Mouse (Mus musculus) midbrain, embryonic 13.5 days (tissue): ENCODE results near the gene Cd82. TPM values are rescaled to one million over a fixed set of nuclear protein-coding genes. Genes with fewer than 3 reads are reported as not detected.

Experiments
- ATAC-seq: fragments of 200-750 bp; cut with Nextera tagmentation; 2 replicates; pipeline ENCODE4 v1.8.0; 2017; ENCODE audit warnings: mild to moderate bottlenecking, moderate TSS enrichment, moderate library complexity
- H3K27ac ChIP-seq: fragments of 300-500 bp; sonication (generic); 2 replicates; pipeline ENCODE4 v1.5.1; 2015; ENCODE audit warnings: inconsistent platforms, mild to moderate bottlenecking, moderate library complexity
- H3K27me3 ChIP-seq: fragments of 300-500 bp; sonication (generic); 2 replicates; pipeline ENCODE4 v1.6.1; 2015; ENCODE audit warnings: mild to moderate bottlenecking, inconsistent platforms
- H3K36me3 ChIP-seq: fragments of 300-500 bp; sonication (generic); 2 replicates; pipeline ENCODE4 v1.6.1; 2015; ENCODE audit warnings: mild to moderate bottlenecking, inconsistent platforms
- H3K4me1 ChIP-seq: fragments of 300-500 bp; sonication (generic); replicated peaks from 2 replicates; pipeline ENCODE4 v1.6.1; 2015; ENCODE audit warnings: inconsistent platforms
- H3K4me2 ChIP-seq: fragments of 300-500 bp; sonication (generic); replicated peaks from 2 replicates; pipeline ENCODE4 v1.6.1; 2015; ENCODE audit warnings: moderate library complexity, mild to moderate bottlenecking, inconsistent platforms
- H3K4me3 ChIP-seq: fragments of 300-500 bp; sonication (generic); replicated peaks from 2 replicates; pipeline ENCODE4 v1.5.1; 2015; ENCODE audit warnings: mild to moderate bottlenecking, inconsistent platforms
- H3K9ac ChIP-seq: fragments of 300-500 bp; sonication (generic); replicated peaks from 2 replicates; pipeline ENCODE4 v1.6.1; 2015; ENCODE audit warnings: mild to moderate bottlenecking, inconsistent platforms
- H3K9me3 ChIP-seq: fragments of 300-500 bp; sonication (generic); 2 replicates; pipeline ENCODE4 v1.6.1; 2016; ENCODE audit warnings: mild to moderate bottlenecking, inconsistent platforms
- WGBS: fragments of 180-500 bp; shearing (Covaris S2); methylation state at CpG from one replicate; pipeline ENCODE4 v1.1.7; 2015; 5-methylcytosine and 5-hydroxymethylcytosine counted together
- polyA plus RNA-seq: library from polyadenylated mRNA; unstranded; fragments of >200 nt; fragmentation: Nextera tagmentation; extraction: Ambion mirVana; gene quantifications from 2 replicates; pipeline ENCODE4 v1.2.1, GENCODE M21; 2015

Gene Cd82
- polyA plus RNA-seq, 1 experiment from 2014 or later: 16.2 TPM

- H3K36me3 ChIP-seq: no peaks in the 10 kb centered on the region
- 25% methylated on average over 7 of the region's 7 CpGs for WGBS
- no peak overlapping the region for H3K9ac ChIP-seq
- H3K4me1 ChIP-seq: no peaks in the 10 kb centered on the region
- H3K27ac ChIP-seq: no peak overlapping the region
- ATAC-seq: no peak
- no peak overlapping the region for H3K4me2 ChIP-seq
- no peak overlapping the region for H3K4me3 ChIP-seq
- no peaks in the 10 kb centered on the region for H3K9me3 ChIP-seq
- H3K27me3 ChIP-seq: peaks cover 13% of the 10 kb centered on the region; the same call in 1 of the 2 replicates
Measured at GRCm38 (mm10) chr2:93421320-93421719, 41.6 kb downstream of the Cd82 start.

DNA sequence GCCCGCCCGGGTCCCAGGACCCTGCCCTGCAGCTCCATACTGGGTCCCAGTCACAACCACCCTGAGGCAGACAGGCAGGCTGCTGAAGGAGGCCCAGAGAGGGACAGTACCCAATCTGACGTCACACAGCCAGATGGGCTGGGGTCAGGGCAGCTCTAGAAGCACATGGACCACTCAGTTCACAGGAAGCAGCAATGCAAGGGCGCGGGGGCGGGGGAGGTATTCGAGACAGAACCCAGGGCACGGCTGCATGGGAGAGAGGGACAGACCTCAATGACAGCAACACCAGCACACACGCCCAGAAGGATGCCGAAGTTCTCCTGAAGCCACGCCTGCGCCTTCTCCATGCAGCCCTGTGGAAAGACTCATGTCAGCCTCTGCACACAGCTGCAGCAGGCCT is 43.0 kb downstream of the Cd82 start:
- 84% methylated on average over 12 of the region's 12 CpGs for WGBS
- no peaks in the 10 kb centered on the region for H3K36me3 ChIP-seq
- no peaks in the 10 kb centered on the region for H3K9me3 ChIP-seq
- no peak overlapping the region for H3K4me3 ChIP-seq
- H3K9ac ChIP-seq: no peak overlapping the region
- ATAC-seq: no peak
- H3K27ac ChIP-seq: no peak overlapping the region
- H3K4me2 ChIP-seq: no peak overlapping the region
- H3K4me1 ChIP-seq: no peaks in the 10 kb centered on the region
- H3K27me3 ChIP-seq: peaks cover 17% of the 10 kb centered on the region; the same call in 1 of the 2 replicates

- 8% methylated on average over 8 of the region's 8 CpGs for WGBS
- H3K9me3 ChIP-seq: no peaks in the 10 kb centered on the region
- H3K4me3 ChIP-seq: no peak overlapping the region
- ATAC-seq: peak; percentile 61
- H3K9ac ChIP-seq: 0 out of 2 replicates have a peak overlapping the region, but pooled peaks have one; percentile 3
- H3K36me3 ChIP-seq: no peaks in the 10 kb centered on the region
- H3K4me2 ChIP-seq: no peak overlapping the region
- no peak overlapping the region for H3K27ac ChIP-seq
- peaks cover 17% of the 10 kb centered on the region; the same call in 1 of the 2 replicates for H3K27me3 ChIP-seq
- H3K4me1 ChIP-seq: no peaks in the 10 kb centered on the region
Measured at GRCm38 (mm10) chr2:93418396-93418795, 44.5 kb downstream of the Cd82 start.

GRCm38 (mm10) chr2:93416874-93417709 is 45.8 kb downstream of the Cd82 start:
- Histone ChIP-seq H3K9ac (no peak overlapping the region), H3K4me1 (0 out of 2 replicates have a peak, but pooled peaks cover under 1% of the 10 kb centered on the region), H3K9me3 (no peaks in the 10 kb centered on the region), H3K27me3 (peaks cover 17% of the 10 kb centered on the region; the same call in 1 of the 2 replicates), H3K4me2 (no peak overlapping the region), H3K36me3 (no peaks in the 10 kb centered on the region), H3K27ac (no peak overlapping the region), H3K4me3 (no peak overlapping the region)
- 85% methylated on average over 12 of the region's 12 CpGs for WGBS
- no peak for ATAC-seq

DNA sequence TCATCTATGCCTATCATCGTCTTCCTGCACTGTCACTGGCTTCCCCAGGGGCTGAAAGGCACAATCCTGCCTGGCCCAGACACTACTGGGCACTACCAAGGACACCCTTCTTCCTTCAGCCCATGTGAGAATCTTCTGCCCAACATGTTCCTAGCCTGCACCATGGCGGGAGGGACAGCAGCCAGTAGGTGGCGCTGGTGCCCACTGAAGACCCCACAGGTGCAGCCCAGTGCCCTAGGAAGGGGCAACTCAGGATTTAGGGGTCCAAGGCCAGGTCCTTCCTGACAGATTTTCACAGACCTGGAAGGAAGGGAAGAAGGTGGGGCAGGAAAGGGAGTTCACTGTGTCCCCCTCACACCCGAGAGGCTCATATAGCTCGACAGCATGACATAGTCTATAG is 47.7 kb downstream of the Cd82 start:
- Histone ChIP-seq H3K27me3 (peaks cover 11% of the 10 kb centered on the region; the same call in 1 of the 2 replicates), H3K4me1 (peaks cover 16% of the 10 kb centered on the region), H3K27ac (no peak overlapping the region), H3K9ac (no peak overlapping the region), H3K9me3 (no peaks in the 10 kb centered on the region), H3K4me3 (no peak overlapping the region), H3K4me2 (no peak overlapping the region), H3K36me3 (no peaks in the 10 kb centered on the region)
- ATAC-seq: 0 out of 2 replicates have a peak, but pooled peaks have one; percentile 10
- 38% methylated on average over 5 of the region's 5 CpGs for WGBS

- Histone ChIP-seq H3K4me3 (no peak overlapping the region), H3K9ac (no peak overlapping the region), H3K9me3 (no peaks in the 10 kb centered on the region), H3K4me1 (peaks cover 18% of the 10 kb centered on the region), H3K27me3 (peaks cover 8% of the 10 kb centered on the region; the same call in 1 of the 2 replicates), H3K4me2 (no peak overlapping the region), H3K36me3 (no peaks in the 10 kb centered on the region), H3K27ac (no peak overlapping the region)
- no peak for ATAC-seq
- 91% methylated on average over 9 of the region's 9 CpGs for WGBS
Measured at GRCm38 (mm10) chr2:93414163-93414562, 48.8 kb downstream of the Cd82 start.

DNA sequence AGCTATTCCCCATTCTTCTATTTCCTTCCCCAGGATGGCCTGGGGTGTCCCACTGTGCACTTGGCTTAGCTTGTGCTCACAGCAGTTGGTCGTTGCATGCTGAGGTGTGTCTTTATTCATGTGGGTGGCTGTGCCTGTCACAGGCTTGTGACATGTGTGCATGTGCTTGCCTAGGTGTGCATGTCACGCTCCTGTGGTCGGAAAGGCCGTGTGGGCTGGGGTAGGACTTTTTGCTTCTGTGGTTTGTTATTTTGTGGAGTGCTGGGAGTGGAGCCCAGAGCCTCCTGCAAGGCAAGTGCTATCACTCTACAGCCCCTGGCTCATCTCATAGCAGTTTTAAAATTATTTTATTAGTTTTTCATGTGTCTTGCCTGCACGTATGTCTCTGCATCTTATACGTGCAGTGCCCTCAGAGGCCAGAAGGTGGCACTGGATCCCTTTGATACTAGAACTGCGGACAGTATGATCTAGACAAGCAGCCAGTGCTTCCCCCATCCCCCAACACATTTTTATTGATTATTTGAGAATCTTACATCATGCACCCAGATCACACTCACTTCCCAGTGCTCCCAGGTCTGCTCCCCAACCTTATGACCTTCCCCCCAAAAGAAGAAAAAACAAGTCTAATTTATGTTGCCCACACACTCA is 49.4 kb downstream of the Cd82 start:
- H3K4me3 ChIP-seq: no peak overlapping the region
- H3K4me1 ChIP-seq: peaks cover 18% of the 10 kb centered on the region
- H3K9me3 ChIP-seq: no peaks in the 10 kb centered on the region
- H3K9ac ChIP-seq: no peak overlapping the region
- no peak overlapping the region for H3K27ac ChIP-seq
- ATAC-seq: no peak
- no peak overlapping the region for H3K4me2 ChIP-seq
- 54% methylated on average over 7 of the region's 7 CpGs for WGBS
- H3K27me3 ChIP-seq: peaks cover 8% of the 10 kb centered on the region; the same call in 1 of the 2 replicates
- no peaks in the 10 kb centered on the region for H3K36me3 ChIP-seq

DNA sequence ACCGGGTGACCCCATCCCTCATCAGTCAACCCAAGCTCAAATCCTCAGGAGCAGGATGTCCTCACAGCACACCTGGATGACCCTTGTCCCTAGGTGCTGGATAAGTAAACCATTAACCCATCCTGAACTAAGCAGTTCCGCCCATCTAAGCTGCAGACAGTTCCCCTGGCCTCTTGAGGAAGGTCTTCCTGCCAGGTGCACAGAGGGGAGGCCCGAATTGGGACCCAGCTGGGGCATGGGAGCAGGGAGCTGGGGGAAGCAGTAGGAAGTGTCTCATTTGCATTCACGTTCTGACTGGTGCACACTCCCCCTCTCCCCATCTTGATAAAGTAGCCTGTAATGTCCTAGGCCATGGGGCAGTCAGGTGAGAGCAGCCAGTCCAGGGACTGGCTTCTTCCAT is 50.8 kb downstream of the Cd82 start:
- no peak for ATAC-seq
- H3K9ac ChIP-seq: no peak overlapping the region
- 64% methylated on average over 4 of the region's 4 CpGs for WGBS
- H3K27ac ChIP-seq: no peak overlapping the region
- H3K36me3 ChIP-seq: no peaks in the 10 kb centered on the region
- no peak overlapping the region for H3K4me3 ChIP-seq
- H3K4me2 ChIP-seq: no peak overlapping the region
- H3K27me3 ChIP-seq: peaks cover 8% of the 10 kb centered on the region; the same call in 1 of the 2 replicates
- H3K4me1 ChIP-seq: peaks cover 18% of the 10 kb centered on the region
- no peaks in the 10 kb centered on the region for H3K9me3 ChIP-seq

DNA sequence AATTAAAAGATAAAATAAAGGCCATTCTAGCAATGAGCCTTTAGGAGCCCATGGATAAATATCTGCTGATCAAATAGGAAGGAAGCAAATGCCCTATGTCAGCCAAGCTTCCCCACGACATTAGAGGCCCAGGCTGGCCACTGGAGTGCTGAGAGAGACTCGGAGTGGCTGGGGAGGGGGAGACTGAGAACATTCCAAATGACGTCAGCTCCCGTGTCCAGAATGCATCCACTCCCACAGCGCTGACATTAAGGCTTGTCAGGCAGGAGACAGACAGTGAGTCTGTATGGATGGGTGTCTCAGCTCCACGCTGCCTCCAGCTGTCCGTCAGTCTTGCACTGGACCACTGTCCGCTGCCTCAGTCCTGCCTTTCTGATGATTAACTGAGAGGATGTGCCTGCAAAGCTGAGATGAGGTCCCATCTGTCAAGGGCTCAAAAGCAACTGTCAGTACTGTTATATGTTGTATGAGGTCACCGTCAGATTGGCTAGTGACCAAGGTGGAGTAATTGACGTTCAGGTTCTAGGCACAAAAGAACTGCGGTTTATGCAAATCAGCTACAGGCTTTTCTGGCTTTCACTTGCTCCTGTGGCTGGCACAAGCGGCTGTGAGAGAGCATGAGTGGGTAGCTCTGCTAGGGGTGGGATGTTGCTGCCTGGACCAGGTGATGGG is 51.9 kb downstream of the Cd82 start:
- 0 out of 2 replicates have a peak, but pooled peaks cover under 1% of the 10 kb centered on the region for H3K27me3 ChIP-seq
- no peak overlapping the region for H3K4me3 ChIP-seq
- no peak overlapping the region for H3K4me2 ChIP-seq
- no peak overlapping the region for H3K9ac ChIP-seq
- peaks cover 18% of the 10 kb centered on the region for H3K4me1 ChIP-seq
- peak; percentile 21; the same call in 1 of the 2 replicates for ATAC-seq
- no peak overlapping the region for H3K27ac ChIP-seq
- 40% methylated on average over 12 of the region's 12 CpGs for WGBS
- H3K36me3 ChIP-seq: no peaks in the 10 kb centered on the region
- H3K9me3 ChIP-seq: no peaks in the 10 kb centered on the region

- Histone ChIP-seq H3K9me3 (no peaks in the 10 kb centered on the region), H3K27me3 (no peaks in the 10 kb centered on the region), H3K4me3 (no peak overlapping the region), H3K36me3 (no peaks in the 10 kb centered on the region), H3K27ac (no peak overlapping the region), H3K4me2 (no peak overlapping the region), H3K4me1 (peaks cover 6% of the 10 kb centered on the region; the same call in 1 of the 2 replicates), H3K9ac (no peak overlapping the region)
- ATAC-seq: peak; percentile 78
- 46% methylated on average over 7 of the region's 7 CpGs for WGBS
Measured at GRCm38 (mm10) chr2:93405017-93405425, 57.9 kb downstream of the Cd82 start.

- no peak overlapping the region for H3K4me3 ChIP-seq
- ATAC-seq: no peak
- WGBS: 49% methylated on average over 4 of the region's 4 CpGs
- H3K9ac ChIP-seq: no peak overlapping the region
- peaks cover 6% of the 10 kb centered on the region; the same call in 1 of the 2 replicates for H3K4me1 ChIP-seq
- no peaks in the 10 kb centered on the region for H3K27me3 ChIP-seq
- H3K4me2 ChIP-seq: no peak overlapping the region
- H3K9me3 ChIP-seq: no peaks in the 10 kb centered on the region
- no peak overlapping the region for H3K27ac ChIP-seq
- H3K36me3 ChIP-seq: no peaks in the 10 kb centered on the region
Measured at GRCm38 (mm10) chr2:93404169-93404568, 58.8 kb downstream of the Cd82 start.

DNA sequence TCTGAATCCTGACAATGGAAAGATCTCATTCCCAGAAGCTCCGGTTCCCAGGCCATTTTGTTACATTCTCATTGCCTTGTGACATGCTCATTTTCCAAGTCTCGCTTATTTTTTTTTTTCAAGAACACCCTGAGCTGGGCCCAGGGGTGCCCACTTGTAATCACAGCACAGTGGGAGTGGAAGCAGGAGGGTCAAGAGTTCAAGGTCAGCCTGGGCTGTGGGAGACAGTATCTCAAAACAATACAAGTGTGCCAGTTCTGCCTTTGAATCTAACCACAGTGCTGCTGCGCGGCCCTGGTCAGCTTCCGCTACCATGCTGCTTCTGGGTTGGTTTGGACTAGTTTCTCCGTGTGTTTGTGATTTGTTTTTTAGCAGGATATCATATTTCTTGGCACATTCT is 59.7 kb downstream of the Cd82 start:
- ATAC-seq: no peak
- H3K27ac ChIP-seq: no peak overlapping the region
- 77% methylated on average over 6 of the region's 6 CpGs for WGBS
- H3K4me2 ChIP-seq: no peak overlapping the region
- H3K4me3 ChIP-seq: no peak overlapping the region
- H3K4me1 ChIP-seq: peaks cover 6% of the 10 kb centered on the region; the same call in 1 of the 2 replicates
- H3K36me3 ChIP-seq: no peaks in the 10 kb centered on the region
- H3K27me3 ChIP-seq: no peaks in the 10 kb centered on the region
- H3K9ac ChIP-seq: no peak overlapping the region
- H3K9me3 ChIP-seq: no peaks in the 10 kb centered on the region
